Mouse (Mus musculus) spleen, adult 2 months (tissue): Measurements from ENCODE around the gene Nob1. TPM values are rescaled to one million over a fixed set of nuclear protein-coding genes. Genes with fewer than 3 reads are reported as not detected.

ENCODE experiments used
- DNase-seq, 2 experiments: peaks; one replicate each; pipeline versions ENCODE4 v3.0.0 to v3.0.0-alpha.2; 2012 to 2021; ENCODE audit warnings: low spot score in 2 of 2, low read depth in 1 of 2
- H3K27ac ChIP-seq: fragments of 200-500 bp; 2 replicates; pipeline ENCODE4 v1.5.1; 2012; ENCODE audit warnings: low read length, inconsistent platforms; ENCODE audit not compliant: insufficient read depth
- H3K27me3 ChIP-seq: fragments of 200-500 bp; 2 replicates; pipeline ENCODE4 v1.6.1; 2012; ENCODE audit warnings: mild to moderate bottlenecking, moderate library complexity, low read length, inconsistent platforms; ENCODE audit not compliant: control insufficient read depth, insufficient read depth
- H3K36me3 ChIP-seq: fragments of 200-500 bp; 2 replicates; pipeline ENCODE4 v1.6.1; 2012; ENCODE audit warnings: mild to moderate bottlenecking, low read length, inconsistent platforms; ENCODE audit not compliant: control insufficient read depth, insufficient read depth
- H3K4me1 ChIP-seq: fragments of 200-500 bp; 2 replicates; pipeline ENCODE4 v1.6.1; 2011; ENCODE audit warnings: inconsistent platforms; ENCODE audit not compliant: control insufficient read depth, insufficient read depth, insufficient read length
- H3K4me3 ChIP-seq: fragments of 200-500 bp; 2 replicates; pipeline ENCODE4 v1.5.1; 2011; ENCODE audit warnings: mild to moderate bottlenecking, inconsistent platforms; ENCODE audit not compliant: insufficient read depth, insufficient read length; ENCODE audit errors: extremely low read depth
- CTCF ChIP-seq: fragments of 200-500 bp; IDR thresholded peaks from 2 replicates; pipeline ENCODE4 v1.5.1; 2011; ENCODE audit warnings: mild to moderate bottlenecking, inconsistent platforms; ENCODE audit not compliant: insufficient read depth, insufficient read length, insufficient replicate concordance; ENCODE audit errors: extremely low read depth
- POLR2A ChIP-seq: fragments of 200-500 bp; IDR thresholded peaks from 2 replicates; pipeline ENCODE4 v1.6.1; 2011; ENCODE audit warnings: low read depth, low read length, inconsistent platforms
- WGBS: fragments of 180-500 bp; shearing (Covaris S2); methylation state at CpG from one replicate; pipeline ENCODE4 v1.1.7; 2018; 5-methylcytosine and 5-hydroxymethylcytosine counted together
- polyA plus RNA-seq: library from polyadenylated mRNA; depleted of rRNA; stranded (reverse); fragments of >200 nt; gene quantifications from 2 replicates; pipeline ENCODE4 v1.2.3, GENCODE M21; 2012

The Nob1 gene
- polyA plus RNA-seq, 1 experiment = 23.4 TPM

DNA sequence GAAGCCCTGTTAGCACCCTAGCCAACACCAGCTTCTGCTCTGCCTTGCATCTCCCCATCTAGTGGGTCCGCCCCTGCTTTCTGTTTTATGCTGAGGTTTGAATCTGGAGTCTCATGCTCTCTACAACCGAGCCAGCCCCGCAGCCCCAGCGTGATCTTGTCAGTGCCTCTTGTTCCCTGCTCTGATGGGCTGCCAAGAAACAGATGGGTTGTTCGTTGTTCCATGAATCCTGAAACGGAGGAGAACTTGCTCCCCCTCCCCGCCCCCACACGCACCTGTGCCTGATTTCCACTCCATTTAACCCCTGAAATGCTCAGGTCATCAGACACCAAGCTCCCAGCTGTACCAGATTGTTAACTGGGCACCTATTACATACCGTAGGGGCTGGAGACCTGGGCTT, 25.4 kb downstream of the Nob1 start:
- Histone ChIP-seq H3K27ac (no peak overlapping the region), H3K4me1 (peaks cover 5% of the 10 kb centered on the region; the same call in 1 of the 2 replicates), H3K4me3 (no peak overlapping the region), H3K36me3 (no peaks in the 10 kb centered on the region), H3K27me3 (no peaks in the 10 kb centered on the region)
- no peak for DNase-seq
- WGBS = 69% methylated on average over 9 of the region's 9 CpGs
- TF ChIP-seq POLR2A (no peak), CTCF (no peak)

DNA sequence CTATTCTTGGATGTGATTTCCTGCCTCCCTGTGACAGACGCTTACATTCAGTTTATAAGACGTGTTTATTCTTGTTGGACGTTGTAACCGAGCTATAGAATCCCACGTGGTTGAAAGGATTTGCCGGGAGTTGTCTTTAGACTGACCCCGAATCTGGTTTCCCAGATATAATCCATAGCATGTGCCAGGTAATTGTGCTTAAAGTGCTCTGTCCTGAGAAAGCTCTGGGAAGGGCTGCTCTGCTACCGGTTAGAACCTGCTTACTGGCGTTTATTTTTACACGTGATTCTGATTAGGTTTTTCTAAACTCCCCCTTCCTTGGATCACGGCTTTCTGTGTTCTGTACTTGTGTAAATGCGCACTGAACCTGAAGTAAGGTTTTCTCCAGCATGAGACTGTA, 27.2 kb downstream of the Nob1 start:
- Histone ChIP-seq H3K27me3 (no peaks in the 10 kb centered on the region), H3K4me3 (no peak overlapping the region), H3K27ac (no peak overlapping the region), H3K4me1 (peaks cover under 1% of the 10 kb centered on the region; the same call in 1 of the 2 replicates), H3K36me3 (no peaks in the 10 kb centered on the region)
- DNase-seq = no peak
- TF ChIP-seq POLR2A (no peak), CTCF (no peak)
- 85% methylated on average over 12 of the region's 12 CpGs for WGBS

DNA sequence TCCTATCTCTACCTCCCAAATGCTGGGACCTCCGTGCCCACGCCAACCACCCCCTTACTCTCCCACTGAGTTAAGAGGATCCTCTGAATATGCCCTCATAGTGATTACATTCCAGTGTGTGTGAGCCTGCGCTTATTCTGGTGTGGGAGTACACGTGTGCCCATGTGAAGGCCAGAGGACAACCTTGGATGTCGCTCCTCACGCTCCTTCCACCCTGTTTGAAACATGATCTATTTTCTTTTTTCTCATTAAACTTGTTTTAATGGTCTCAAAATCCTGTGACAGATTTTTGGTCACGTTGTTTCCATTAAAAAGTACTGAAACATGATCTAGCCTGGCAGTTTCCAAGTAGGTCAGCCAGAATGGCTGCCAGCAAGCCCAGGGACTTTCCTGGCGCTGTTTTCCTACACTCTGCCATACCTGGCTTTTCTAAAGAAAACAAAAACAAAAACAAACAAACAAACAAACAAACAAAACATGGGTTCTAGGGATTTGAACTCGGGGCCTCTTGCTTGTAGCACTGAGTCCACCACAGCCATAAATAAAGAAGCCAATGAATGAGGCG, 28.7 kb downstream of the Nob1 start:
- Histone ChIP-seq H3K27ac (no peak overlapping the region), H3K4me3 (no peak overlapping the region), H3K36me3 (no peaks in the 10 kb centered on the region), H3K27me3 (no peaks in the 10 kb centered on the region), H3K4me1 (no peaks in the 10 kb centered on the region)
- no peak for DNase-seq
- TF ChIP-seq POLR2A = no peak
- no peak for TF ChIP-seq CTCF
- 90% methylated on average over 10 of the region's 10 CpGs for WGBS

DNA sequence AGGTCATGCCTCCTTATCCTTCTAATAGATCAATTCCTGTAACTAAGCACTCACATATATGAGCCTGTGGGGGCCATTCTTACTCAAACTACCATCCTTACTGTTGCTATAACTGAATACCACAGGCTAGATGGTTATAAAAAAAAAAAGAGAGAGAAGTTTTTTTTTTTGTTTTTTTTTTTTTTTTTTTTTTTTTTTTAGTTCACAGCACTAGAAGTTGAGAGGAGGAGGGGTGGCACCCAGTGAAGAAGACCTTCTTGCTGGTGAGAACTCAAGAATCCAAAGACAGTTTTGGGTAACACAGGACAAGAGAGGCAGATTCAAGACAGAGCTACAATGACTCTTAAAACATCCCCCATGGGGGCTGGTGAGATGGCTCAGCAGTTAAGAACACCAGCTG, 29.5 kb downstream of the Nob1 start:
- Histone ChIP-seq H3K27ac (no peak overlapping the region), H3K36me3 (no peaks in the 10 kb centered on the region), H3K4me1 (no peaks in the 10 kb centered on the region), H3K4me3 (no peak overlapping the region), H3K27me3 (no peaks in the 10 kb centered on the region)
- TF ChIP-seq CTCF (no peak), POLR2A (no peak)
- no peak for DNase-seq

DNA sequence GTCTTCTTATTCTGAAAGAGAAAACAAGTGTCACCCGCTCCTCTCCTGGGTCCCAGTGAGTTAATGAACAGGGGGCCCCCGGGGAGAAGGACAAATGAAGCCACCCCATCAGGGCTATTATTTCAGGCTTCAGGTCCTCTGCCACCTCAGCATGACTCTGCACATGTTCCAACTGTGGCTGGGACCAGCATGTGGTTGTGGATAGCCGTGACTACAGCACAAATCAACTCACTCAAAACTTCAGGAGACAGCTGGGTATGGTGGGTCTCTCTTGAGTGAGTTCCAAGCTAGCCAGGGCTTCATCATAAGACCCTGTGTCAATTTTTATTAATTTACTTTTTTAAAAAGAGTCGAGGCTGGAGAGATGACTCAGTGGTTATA, 33.7 kb downstream of the Nob1 start:
- no peaks in the 10 kb centered on the region for H3K36me3 ChIP-seq
- TF ChIP-seq CTCF (no peak), POLR2A (no peak)
- 60% methylated on average over 4 of the region's 4 CpGs for WGBS
- H3K4me3 ChIP-seq = no peak overlapping the region
- no peaks in the 10 kb centered on the region for H3K4me1 ChIP-seq
- no peak for DNase-seq
- H3K27ac ChIP-seq = no peak overlapping the region
- H3K27me3 ChIP-seq = no peaks in the 10 kb centered on the region

DNA sequence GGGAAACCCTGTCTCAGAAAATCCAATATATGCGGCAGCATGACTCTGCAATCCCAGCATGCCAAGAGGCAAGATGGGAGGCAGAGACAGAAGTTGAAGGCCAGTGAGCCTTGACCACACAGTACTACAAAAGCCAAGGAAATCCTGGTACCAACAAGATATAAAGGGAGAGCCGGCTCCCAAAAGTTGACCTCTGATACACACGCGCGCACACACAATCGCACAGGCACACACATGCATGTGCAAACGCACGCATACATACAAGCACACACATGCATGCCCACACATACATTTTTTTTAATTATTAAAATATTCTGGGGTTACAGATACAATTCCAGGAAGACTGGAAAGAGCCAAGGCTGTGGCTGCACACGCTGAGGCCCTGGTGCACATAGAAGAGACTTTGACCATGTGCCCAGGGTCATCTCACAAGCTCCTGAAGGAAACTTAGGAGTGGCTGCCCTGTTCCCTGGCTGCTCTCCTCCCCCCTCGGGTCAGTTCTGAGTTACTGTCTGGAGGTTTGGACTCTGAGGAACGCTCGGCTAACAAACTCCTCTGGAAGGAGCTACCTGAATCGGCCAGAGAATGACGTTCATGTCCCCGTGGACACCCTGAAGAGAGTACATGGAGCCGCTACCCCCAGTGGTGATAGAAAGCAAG, 34.2 kb downstream of the Nob1 start:
- no peaks in the 10 kb centered on the region for H3K36me3 ChIP-seq
- no peaks in the 10 kb centered on the region for H3K4me1 ChIP-seq
- H3K27ac ChIP-seq = no peak overlapping the region
- WGBS = 96% methylated on average over 16 of the region's 16 CpGs
- DNase-seq = no peak
- no peak for TF ChIP-seq CTCF
- no peak for TF ChIP-seq POLR2A
- H3K4me3 ChIP-seq = no peak overlapping the region
- no peaks in the 10 kb centered on the region for H3K27me3 ChIP-seq

DNA sequence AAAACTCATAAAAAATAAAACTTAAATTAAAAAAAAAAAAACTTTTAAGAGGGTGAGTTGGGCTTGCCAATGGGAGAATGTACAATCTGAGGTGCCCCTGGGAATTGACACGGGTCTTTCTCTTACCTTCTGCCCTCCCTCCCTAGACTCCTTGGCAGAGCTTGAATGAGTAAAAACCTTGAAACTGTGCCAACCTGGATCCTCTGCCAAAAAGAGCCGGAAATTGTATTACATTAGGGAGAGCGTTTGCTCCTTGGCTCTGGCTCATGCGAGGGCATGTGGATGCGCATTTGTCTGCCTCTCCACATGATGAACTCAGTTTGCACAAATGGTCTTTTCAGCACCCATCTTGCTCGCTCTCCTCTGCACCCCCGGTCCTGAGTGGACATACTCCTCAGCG, 35.3 kb downstream of the Nob1 start:
- H3K4me1 ChIP-seq = no peaks in the 10 kb centered on the region
- H3K27me3 ChIP-seq = no peaks in the 10 kb centered on the region
- 90% methylated on average over 8 of the region's 8 CpGs for WGBS
- TF ChIP-seq CTCF = no peak
- TF ChIP-seq POLR2A = no peak
- no peak overlapping the region for H3K4me3 ChIP-seq
- H3K27ac ChIP-seq = no peak overlapping the region
- DNase-seq = no peak
- H3K36me3 ChIP-seq = no peaks in the 10 kb centered on the region
